Comparison of ENCODE assay signal across 32 mouse cellular contexts in the genomic region with DNA sequence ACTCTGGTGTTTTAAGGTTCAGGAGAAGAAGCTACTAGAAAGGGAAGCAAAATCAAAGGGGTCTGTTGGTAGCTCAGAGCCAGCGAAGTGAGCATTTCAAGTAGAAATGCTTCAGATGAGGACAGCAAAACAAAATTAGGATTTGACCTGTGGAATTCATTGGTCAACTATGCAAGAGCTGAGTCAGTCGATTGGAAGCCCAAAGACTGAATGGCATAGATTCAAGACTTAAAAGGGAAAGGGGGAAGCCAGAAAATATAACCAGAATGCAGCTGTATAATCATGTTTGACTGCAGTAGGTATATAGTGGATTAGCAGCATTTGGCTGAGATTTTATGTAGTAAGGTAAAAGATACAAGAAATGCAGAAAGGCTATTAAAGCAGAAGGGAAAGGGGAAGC. TPM values are rescaled to one million over a fixed set of nuclear protein-coding genes. Genes with fewer than 3 reads are reported as not detected.
"Had no signal": no experiment of that assay in that cellular context is flagged by ENCODE, and none has a peak within 500 bp of the region (broad histone marks: within the 10 kb centered on the region; RNA-seq: fewer than 3 reads in every experiment).

No protein-coding gene starts in this region.

- H3K27ac ChIP-seq: gastrocnemius, adult 2 months; heart, embryonic 13.5 days; heart, embryonic 15.5 days; hindbrain, embryonic 13.5 days; hindbrain, embryonic 15.5 days; hindbrain, postnatal 0 days; layer of hippocampus, adult 2 months; left cerebral cortex, adult 2 months; limb, embryonic 10.5 days; limb, embryonic 12.5 days; liver, embryonic 13.5 days; liver, embryonic 15.5 days had no signal

- ATAC-seq: hindbrain, postnatal 0 days; intestine, embryonic 16.5 days had no signal

- DNase-seq: gastrocnemius, adult 2 months; gastrocnemius, postnatal 10 days; gastrocnemius, postnatal 25 days; heart, adult 18-20 months; heart, postnatal 14 days; heart, postnatal 36 days; kidney, adult 18-20 months; kidney, adult 8-10 months; kidney, postnatal 10 days; kidney, postnatal 25 days; kidney, postnatal 4 days; liver; liver, embryonic 13.5 days had no signal

- H3K4me1 ChIP-seq: heart, embryonic 13.5 days; heart, embryonic 15.5 days; hindbrain, embryonic 13.5 days; limb, embryonic 10.5 days; liver, embryonic 13.5 days; liver, embryonic 15.5 days had no signal

- H3K9me3 ChIP-seq: heart, embryonic 13.5 days; heart, embryonic 15.5 days; hindbrain, embryonic 13.5 days; hindbrain, embryonic 15.5 days; limb, embryonic 10.5 days; limb, embryonic 12.5 days; liver, embryonic 13.5 days; liver, embryonic 15.5 days had no signal

- H3K27me3 ChIP-seq: heart, embryonic 13.5 days; heart, embryonic 15.5 days; hindbrain, embryonic 13.5 days; hindbrain, embryonic 15.5 days; limb, embryonic 12.5 days; liver, embryonic 13.5 days; liver, embryonic 15.5 days had no signal

- H3K4me2 ChIP-seq: heart, embryonic 11.5 days; heart, embryonic 13.5 days; heart, embryonic 15.5 days; hindbrain, embryonic 13.5 days; hindbrain, embryonic 15.5 days; limb, embryonic 12.5 days; liver, embryonic 11.5 days; liver, embryonic 13.5 days; liver, embryonic 15.5 days had no signal

- H3K4me3 ChIP-seq: gastrocnemius, adult 2 months; heart, embryonic 13.5 days; heart, embryonic 15.5 days; hindbrain, embryonic 13.5 days; hindbrain, embryonic 15.5 days; layer of hippocampus, adult 2 months; left cerebral cortex, adult 2 months; limb, embryonic 10.5 days; limb, embryonic 12.5 days; liver, embryonic 13.5 days; liver, embryonic 15.5 days had no signal

- H3K36me3 ChIP-seq: heart, embryonic 13.5 days; heart, embryonic 15.5 days; hindbrain, embryonic 13.5 days; hindbrain, embryonic 15.5 days; limb, embryonic 10.5 days; limb, embryonic 12.5 days; liver, embryonic 13.5 days; liver, embryonic 15.5 days had no signal

- H3K9ac ChIP-seq: heart, embryonic 13.5 days; heart, embryonic 15.5 days; hindbrain, embryonic 13.5 days; hindbrain, embryonic 15.5 days; limb, embryonic 12.5 days; liver, embryonic 13.5 days; liver, embryonic 15.5 days had no signal

RNA-seq across cellular contexts. Expression of gene Trat1, which starts 26.8 kb away (rescaled TPM):
- total RNA-seq: gastrocnemius, adult 2 months; gastrocnemius, postnatal 10 days; gastrocnemius, postnatal 25 days; gastrocnemius, postnatal 4 days; heart, postnatal 36 days had no signal
- polyA plus RNA-seq: heart, embryonic 13.5 days; heart, postnatal 0 days; hindbrain, embryonic 11.5 days; hindbrain, postnatal 0 days; intestine, embryonic 14.5 days; kidney, embryonic 14.5 days; kidney, embryonic 16.5 days; limb, embryonic 10.5 days; limb, embryonic 12.5 days; liver, embryonic 11.5 days; liver, embryonic 13.5 days; liver, embryonic 15.5 days had no signal
